19 mouse cellular contexts compared by ENCODE assay signal in genomic region chr6:134806130-134806529, GRCm38 (mm10).
"Had no signal": no experiment of that assay in that cellular context is flagged by ENCODE, and none has a peak within 500 bp of the region (broad histone marks: within the 10 kb centered on the region; RNA-seq: fewer than 3 reads in every experiment).

No protein-coding gene starts in this region.

- H3K36me3 ChIP-seq: limb, embryonic 13.5 days; liver, embryonic 12.5 days; liver, embryonic 15.5 days; lung, embryonic 15.5 days; midbrain, embryonic 12.5 days; neural tube, embryonic 13.5 days had no signal

- H3K27me3 ChIP-seq: limb, embryonic 13.5 days; liver, embryonic 12.5 days; liver, embryonic 15.5 days; lung, embryonic 15.5 days; midbrain, embryonic 12.5 days; neural tube, embryonic 13.5 days had no signal

- DNase-seq: kidney, adult 18-20 months; kidney, adult 9 months; kidney, postnatal 14 days; kidney, postnatal 4 days; left cerebral cortex, postnatal 4 days; liver; lung, adult 18-20 months; lung, postnatal 10 days; lung, postnatal 4 days; right cerebral cortex, postnatal 4 days; thymus, postnatal 25 days had no signal

- H3K27ac ChIP-seq: limb, embryonic 13.5 days; liver, embryonic 12.5 days; liver, embryonic 15.5 days; lung, embryonic 15.5 days; midbrain, embryonic 12.5 days; neural tube, embryonic 13.5 days had no signal

- H3K4me1 ChIP-seq: limb, embryonic 13.5 days; liver, embryonic 12.5 days; midbrain, embryonic 12.5 days; neural tube, embryonic 13.5 days had no signal

- H3K4me3 ChIP-seq: limb, embryonic 13.5 days; liver, embryonic 12.5 days; liver, embryonic 15.5 days; lung, embryonic 15.5 days; midbrain, embryonic 12.5 days; myocyte; neural tube, embryonic 13.5 days had no signal

- H3K4me2 ChIP-seq: limb, embryonic 13.5 days; liver, embryonic 12.5 days; liver, embryonic 15.5 days; lung, embryonic 15.5 days; midbrain, embryonic 12.5 days; neural tube, embryonic 13.5 days had no signal

- ATAC-seq: liver, embryonic 12.5 days; midbrain, embryonic 16.5 days had no signal

- H3K9ac ChIP-seq: limb, embryonic 13.5 days; liver, embryonic 12.5 days; liver, embryonic 15.5 days; lung, embryonic 15.5 days; midbrain, embryonic 12.5 days; neural tube, embryonic 13.5 days had no signal

- H3K9me3 ChIP-seq: limb, embryonic 13.5 days; liver, embryonic 12.5 days; liver, embryonic 15.5 days; lung, embryonic 15.5 days; midbrain, embryonic 12.5 days; neural tube, embryonic 13.5 days had no signal
